Mouse (Mus musculus): Measurements from ENCODE around the gene Apba1.

Gene Apba1

GRCm38 (mm10) chr19:23977901-23978443 lies 219.3 kb downstream of the Apba1 start:
- no peak for DNase-seq

GRCm38 (mm10) chr19:23980598-23980997 lies 221.9 kb downstream of the Apba1 start:
- peak; percentile 68 for DNase-seq

DNA sequence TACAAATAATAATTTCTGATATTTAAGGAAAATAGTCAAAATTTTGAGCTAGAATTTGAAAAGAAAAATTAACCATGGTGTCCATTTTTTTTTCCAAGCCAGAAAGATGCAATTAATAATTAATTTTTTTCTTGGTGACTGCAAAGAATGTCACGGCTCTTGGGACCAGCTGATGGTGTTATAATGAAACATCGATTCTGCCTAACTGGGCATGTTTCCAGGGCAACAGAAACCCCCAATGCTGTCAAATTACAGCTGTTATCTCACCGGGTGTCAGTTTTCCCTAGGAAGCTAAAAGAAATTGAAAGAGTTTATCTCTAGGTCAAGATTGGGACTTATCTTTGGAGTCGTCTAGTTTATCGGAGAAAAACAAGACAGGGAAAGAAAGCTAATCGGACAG lies 225.5 kb downstream of the Apba1 start:
- no peak for DNase-seq

- peak; percentile 94 for DNase-seq
These were observed 228.6 kb downstream of the Apba1 start for GRCm38 (mm10) chr19:23987291-23987690.

- DNase-seq, result peak; percentile 71
These were observed 229.5 kb downstream of the Apba1 start for GRCm38 (mm10) chr19:23988166-23988565.

- peak; percentile 84 for DNase-seq
These were observed 237.2 kb downstream of the Apba1 start for GRCm38 (mm10) chr19:23995766-23996399.

Data from heart, adult 11 months (tissue).